Mouse (Mus musculus): Measurements from ENCODE around the gene Abhd17b. TPM values are rescaled to one million over a fixed set of nuclear protein-coding genes. Genes with fewer than 3 reads are reported as not detected.

The Abhd17b gene
- total RNA-seq (2023), result 10 to 100 TPM; 16.4 to 25.0 TPM

DNA sequence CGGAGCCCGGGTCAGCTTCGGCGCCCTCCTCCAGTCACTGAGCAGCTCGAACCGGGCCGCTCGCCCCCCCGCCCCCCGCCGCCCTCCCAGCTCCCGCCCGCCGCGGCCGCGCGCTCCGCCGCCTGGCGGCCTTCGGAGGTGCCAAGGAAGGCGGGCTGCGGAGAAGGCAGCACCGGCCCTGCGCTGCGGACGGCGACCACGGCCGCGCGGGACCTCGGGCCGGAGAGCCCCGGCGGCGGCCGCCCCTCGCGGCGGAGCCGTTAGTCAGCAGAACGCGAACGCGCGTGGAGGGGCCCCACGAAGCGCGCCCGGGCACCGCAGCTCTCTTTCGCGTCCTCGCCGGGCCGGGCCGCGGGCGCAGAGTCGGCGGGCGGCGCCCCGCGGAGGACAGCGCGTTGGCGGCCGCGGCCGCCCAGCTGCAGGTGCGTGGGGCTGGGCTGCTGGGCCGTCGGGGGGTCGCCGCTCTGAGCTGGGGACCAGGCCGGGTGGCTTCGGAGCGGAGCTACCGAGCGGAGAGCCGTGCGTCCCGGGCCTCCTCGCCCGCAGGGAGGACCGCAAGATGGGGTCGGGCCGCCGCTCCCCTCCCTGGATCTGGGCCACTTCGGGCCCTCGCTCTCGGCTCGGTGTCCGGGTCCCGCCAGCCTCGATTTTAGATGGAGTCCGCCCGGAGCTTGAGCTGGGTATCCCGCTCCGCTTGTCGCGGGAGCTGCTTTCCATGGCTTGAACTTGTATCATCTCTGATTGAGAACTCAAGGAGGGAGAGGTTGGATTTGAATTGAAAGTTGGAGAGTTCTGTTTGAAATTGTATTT is at the start of gene Abhd17b:
TSS of gene Abhd17b (plus strand) at position 14 of the 810 bp plus-strand sequence.

DNA sequence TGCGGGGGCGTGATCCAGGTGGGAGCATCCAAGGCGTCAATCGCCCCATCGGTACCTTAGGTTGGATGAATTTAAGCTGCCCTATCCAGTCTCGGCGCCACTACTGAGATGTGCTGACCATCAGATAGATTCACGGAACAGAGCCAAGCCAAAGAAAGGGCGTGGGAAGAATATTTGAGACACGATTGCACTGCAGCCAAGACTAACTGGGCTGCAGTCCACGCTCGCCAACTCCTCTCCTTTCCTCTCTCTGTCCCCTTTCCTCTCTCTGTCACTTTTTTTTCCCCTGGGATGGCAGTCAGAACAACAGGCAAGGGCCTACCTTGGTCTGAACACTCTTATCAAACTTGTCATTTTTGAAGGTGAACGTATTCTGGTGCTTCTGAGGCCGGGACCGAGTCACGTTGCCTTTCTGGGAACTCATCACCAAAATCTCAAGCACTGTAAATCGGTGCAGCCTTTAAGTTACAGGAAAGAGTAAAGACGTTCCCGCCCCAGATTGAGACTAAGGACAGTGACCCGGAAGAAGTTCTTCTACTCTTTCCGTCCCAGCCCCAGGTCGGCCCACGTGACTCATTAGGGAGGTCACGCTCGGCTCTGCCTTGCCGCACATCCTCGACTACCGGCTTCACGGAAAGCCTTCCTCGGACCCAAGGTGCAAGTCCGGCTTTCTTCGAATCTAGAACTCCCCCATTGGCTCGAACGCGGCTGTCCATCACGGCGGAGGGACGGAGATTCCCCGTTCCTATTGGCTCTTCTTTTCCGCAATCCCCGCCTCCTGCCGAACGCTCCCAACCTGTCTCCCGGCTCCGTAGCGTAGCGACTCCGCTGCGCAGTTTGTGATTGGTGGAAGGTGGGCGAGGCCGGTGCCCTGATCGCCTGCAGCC is 457 bp upstream of the Abhd17b start, which contains the start of gene 1110059E24Rik:
TSS of gene 1110059E24Rik (minus strand) at position 692 of the 887 bp plus-strand sequence.

Other genes starting within 250 kb of the Abhd17b start
- gene Gda, start 179.7 kb upstream of the Abhd17b start, total RNA-seq (2023), result 100 to 1,000 TPM; 368 to 374 TPM
- gene 1110059E24Rik, start 209 bp upstream of the Abhd17b start, total RNA-seq (2023), result 10 to 100 TPM; 15.2 to 16.3 TPM
- gene Cemip2, start 125.2 kb downstream of the Abhd17b start, total RNA-seq (2023), result 10 to 100 TPM; 25.0 to 25.8 TPM